Mouse (Mus musculus) spleen, adult 2 months (tissue): ENCODE measurements around the gene Rps13. TPM values are rescaled to one million over a fixed set of nuclear protein-coding genes. Genes with fewer than 3 reads are reported as not detected.

ENCODE experiments used
- DNase-seq, 2 experiments: peaks; one replicate each; pipeline versions ENCODE4 v3.0.0 to v3.0.0-alpha.2; 2012 to 2021; ENCODE audit warnings: low spot score in 2 of 2, low read depth in 1 of 2
- H3K27ac ChIP-seq: fragments of 200-500 bp; 2 replicates; pipeline ENCODE4 v1.5.1; 2012; ENCODE audit warnings: low read length, inconsistent platforms; ENCODE audit not compliant: insufficient read depth
- H3K27me3 ChIP-seq: fragments of 200-500 bp; 2 replicates; pipeline ENCODE4 v1.6.1; 2012; ENCODE audit warnings: mild to moderate bottlenecking, moderate library complexity, low read length, inconsistent platforms; ENCODE audit not compliant: control insufficient read depth, insufficient read depth
- H3K36me3 ChIP-seq: fragments of 200-500 bp; 2 replicates; pipeline ENCODE4 v1.6.1; 2012; ENCODE audit warnings: mild to moderate bottlenecking, low read length, inconsistent platforms; ENCODE audit not compliant: control insufficient read depth, insufficient read depth
- H3K4me1 ChIP-seq: fragments of 200-500 bp; 2 replicates; pipeline ENCODE4 v1.6.1; 2011; ENCODE audit warnings: inconsistent platforms; ENCODE audit not compliant: control insufficient read depth, insufficient read depth, insufficient read length
- H3K4me3 ChIP-seq: fragments of 200-500 bp; 2 replicates; pipeline ENCODE4 v1.5.1; 2011; ENCODE audit warnings: mild to moderate bottlenecking, inconsistent platforms; ENCODE audit not compliant: insufficient read depth, insufficient read length; ENCODE audit errors: extremely low read depth
- CTCF ChIP-seq: fragments of 200-500 bp; IDR thresholded peaks from 2 replicates; pipeline ENCODE4 v1.5.1; 2011; ENCODE audit warnings: mild to moderate bottlenecking, inconsistent platforms; ENCODE audit not compliant: insufficient read depth, insufficient read length, insufficient replicate concordance; ENCODE audit errors: extremely low read depth
- POLR2A ChIP-seq: fragments of 200-500 bp; IDR thresholded peaks from 2 replicates; pipeline ENCODE4 v1.6.1; 2011; ENCODE audit warnings: low read depth, low read length, inconsistent platforms
- WGBS: fragments of 180-500 bp; shearing (Covaris S2); methylation state at CpG from one replicate; pipeline ENCODE4 v1.1.7; 2018; 5-methylcytosine and 5-hydroxymethylcytosine counted together
- polyA plus RNA-seq: library from polyadenylated mRNA; depleted of rRNA; stranded (reverse); fragments of >200 nt; gene quantifications from 2 replicates; pipeline ENCODE4 v1.2.3, GENCODE M21; 2012

Rps13 gene
- polyA plus RNA-seq, 1 experiment = 160 TPM

DNA sequence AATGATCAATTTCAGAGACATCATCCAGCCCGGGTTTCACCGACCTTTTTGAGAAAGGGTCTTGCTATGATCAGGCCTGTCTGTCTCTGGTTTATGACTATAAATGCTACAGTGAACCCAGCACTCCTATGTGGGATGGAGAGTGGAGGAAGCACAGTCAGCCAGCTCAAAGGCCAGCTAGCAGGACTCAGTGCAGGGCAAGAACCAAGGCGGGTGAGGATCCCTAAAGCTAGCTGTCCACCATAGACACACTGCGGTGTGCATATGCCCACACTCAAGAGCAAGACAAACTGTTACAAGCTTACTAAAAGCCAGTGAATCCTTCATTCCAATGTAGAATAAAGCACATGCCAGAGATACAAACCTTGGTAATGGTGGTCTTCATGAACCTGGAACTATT, 4.1 kb downstream of the Rps13 start:
- Histone ChIP-seq H3K27ac (no peak overlapping the region), H3K36me3 (peaks cover 21% of the 10 kb centered on the region), H3K4me3 (no peak overlapping the region), H3K4me1 (peaks cover 2% of the 10 kb centered on the region; the same call in 1 of the 2 replicates), H3K27me3 (no peaks in the 10 kb centered on the region)
- no peak for DNase-seq
- TF ChIP-seq POLR2A (no peak), CTCF (no peak)
- 90% methylated on average over 4 of the region's 4 CpGs for WGBS

DNA sequence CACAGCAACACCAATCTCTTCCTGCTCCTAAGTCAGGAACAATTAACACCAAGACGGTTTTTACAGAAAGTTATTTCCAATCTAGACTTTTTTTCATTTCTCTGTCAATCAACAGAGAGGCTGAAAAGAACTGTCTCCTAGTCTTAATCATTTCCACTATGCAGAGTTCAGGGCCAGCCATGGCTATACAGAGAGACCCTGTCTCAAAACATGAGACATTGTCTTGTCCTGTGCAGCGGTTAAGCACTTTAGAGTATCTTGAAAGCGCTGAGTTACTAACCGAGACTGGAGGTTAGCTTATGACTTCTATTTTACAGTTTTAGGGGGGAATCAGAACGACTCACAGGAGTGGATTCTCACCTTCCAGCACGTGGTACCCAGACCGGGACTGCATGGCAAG, 5.2 kb downstream of the Rps13 start:
- no peak overlapping the region for H3K27ac ChIP-seq

DNA sequence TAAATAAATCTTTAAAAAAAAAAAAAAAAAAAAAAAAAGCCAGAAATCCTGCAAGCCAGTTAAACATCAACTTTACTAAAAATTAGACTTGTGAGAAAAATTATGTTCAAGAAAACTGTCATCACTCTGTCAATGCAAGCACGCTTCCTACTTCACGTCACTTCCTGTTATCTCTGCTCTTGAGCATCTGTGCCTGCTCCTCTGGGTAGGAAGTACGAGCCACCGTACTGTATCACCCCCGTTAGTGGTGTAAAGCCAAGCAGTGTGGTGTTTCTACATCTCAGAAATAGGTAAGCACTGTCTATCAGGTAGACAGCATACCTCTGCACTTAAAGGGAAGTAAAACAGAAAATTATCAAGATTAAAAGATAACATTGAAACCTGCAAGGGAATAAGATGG, 6.1 kb downstream of the Rps13 start:
- Histone ChIP-seq H3K27me3 (no peaks in the 10 kb centered on the region), H3K27ac (peak overlapping the region; percentile 2; the same call in 1 of the 2 replicates), H3K4me3 (no peak overlapping the region), H3K36me3 (peaks cover 21% of the 10 kb centered on the region), H3K4me1 (peaks cover 2% of the 10 kb centered on the region; the same call in 1 of the 2 replicates)
- 14% methylated on average over 5 of the region's 5 CpGs for WGBS
- DNase-seq = peak; percentile 25 to 69
- no peak for TF ChIP-seq CTCF
- TF ChIP-seq POLR2A = 0 out of 2 replicates have a peak, but pooled peaks have one; percentile 31

More for the DNA sequence above, 5.2 kb downstream of the Rps13 start:
- Histone ChIP-seq H3K27me3 (no peaks in the 10 kb centered on the region), H3K4me1 (peaks cover 2% of the 10 kb centered on the region; the same call in 1 of the 2 replicates), H3K36me3 (peaks cover 21% of the 10 kb centered on the region), H3K4me3 (no peak overlapping the region)
- TF ChIP-seq POLR2A = no peak
- TF ChIP-seq CTCF = no peak
- WGBS = 79% methylated on average over 7 of the region's 7 CpGs
- no peak for DNase-seq

DNA sequence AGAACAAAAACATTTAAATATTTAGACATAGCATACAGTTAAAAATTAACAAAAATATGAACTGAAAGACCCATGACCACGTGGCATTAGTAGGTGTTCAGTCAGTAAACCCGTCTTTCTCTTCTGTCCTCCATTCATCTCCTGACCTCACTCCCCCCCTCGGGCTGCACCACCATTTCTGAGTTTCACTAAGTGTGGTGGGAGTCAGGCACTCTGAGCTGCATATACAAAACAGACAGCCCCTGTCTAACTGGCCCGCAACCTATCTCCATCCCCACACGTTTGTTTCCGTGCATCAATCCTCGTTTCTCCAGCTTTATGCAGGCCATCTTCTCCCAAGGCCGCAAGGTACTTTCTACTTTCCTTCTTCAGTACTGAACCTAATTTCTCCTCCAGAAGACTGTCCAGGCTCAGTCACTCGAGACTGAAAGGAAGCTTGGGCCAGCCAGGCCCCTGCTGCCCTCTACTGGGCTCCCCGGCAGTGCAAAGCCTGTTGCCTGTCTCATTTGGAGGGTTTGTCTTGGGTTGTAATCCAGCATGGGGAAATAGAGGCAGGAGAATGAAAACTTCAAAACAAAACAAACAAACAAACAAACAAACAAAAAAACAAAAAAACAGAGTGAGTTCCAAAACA, 10.5 kb downstream of the Rps13 start:
- Histone ChIP-seq H3K4me3 (no peak overlapping the region), H3K36me3 (no peaks in the 10 kb centered on the region), H3K4me1 (no peaks in the 10 kb centered on the region), H3K27me3 (no peaks in the 10 kb centered on the region), H3K27ac (no peak overlapping the region)
- TF ChIP-seq POLR2A = no peak
- TF ChIP-seq CTCF = peak; percentile 86
- WGBS = 39% methylated on average over 10 of the region's 10 CpGs
- DNase-seq = peak in 1 of 2 experiments; percentile 60

DNA sequence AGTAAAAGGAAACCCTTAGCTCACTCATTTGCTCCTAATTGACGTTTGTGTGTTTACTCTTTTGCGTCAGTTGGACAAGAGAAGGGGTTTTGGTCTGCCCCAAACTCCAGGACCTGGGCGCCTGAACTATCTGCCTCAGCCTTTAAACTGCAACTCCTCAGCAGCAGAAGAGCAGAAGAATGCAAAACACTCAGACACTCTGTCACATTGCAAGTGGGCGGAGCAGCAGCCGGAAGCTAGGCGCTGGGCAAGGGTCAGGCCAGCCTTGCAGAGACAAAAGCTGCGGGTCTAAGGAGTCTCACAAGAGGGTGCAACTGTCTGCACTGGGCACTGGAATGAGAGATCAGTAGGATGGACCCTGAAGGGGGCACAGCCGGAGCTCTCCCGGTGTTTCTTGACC, 24.5 kb downstream of the Rps13 start:
- peaks cover 10% of the 10 kb centered on the region for H3K4me1 ChIP-seq
- peak in 1 of 2 experiments; percentile 30 for DNase-seq
- H3K27me3 ChIP-seq = peaks cover 19% of the 10 kb centered on the region
- 33% methylated on average over 9 of the region's 9 CpGs for WGBS
- H3K27ac ChIP-seq = no peak overlapping the region
- peak overlapping the region; percentile 22; the same call in 1 of the 2 replicates for H3K4me3 ChIP-seq
- H3K36me3 ChIP-seq = no peaks in the 10 kb centered on the region
- TF ChIP-seq CTCF (no peak), POLR2A (no peak)

DNA sequence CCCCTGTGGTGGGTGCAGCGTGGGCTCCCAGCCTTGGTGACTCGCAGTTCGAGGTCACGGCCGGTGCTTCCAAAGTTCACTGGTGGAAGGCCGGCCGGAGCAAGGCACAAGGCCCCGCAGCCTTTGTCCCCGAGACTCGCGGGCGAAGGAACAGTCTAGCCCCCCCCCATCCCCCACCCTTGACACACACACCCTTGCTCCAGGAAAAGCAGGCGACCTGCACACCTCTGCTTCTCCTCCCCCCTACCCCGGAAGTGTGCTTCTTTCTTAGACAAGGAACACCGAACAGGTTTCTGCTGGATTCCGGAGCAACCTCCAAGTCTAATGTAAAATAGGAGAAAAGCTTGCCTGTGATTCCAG, 25.4 kb downstream of the Rps13 start:
- Histone ChIP-seq H3K4me1 (peaks cover 10% of the 10 kb centered on the region), H3K4me3 (peak overlapping the region; percentile 88), H3K36me3 (no peaks in the 10 kb centered on the region), H3K27ac (no peak overlapping the region), H3K27me3 (peaks cover 19% of the 10 kb centered on the region)
- TF ChIP-seq POLR2A = no peak
- no peak for TF ChIP-seq CTCF
- no peak for DNase-seq
- 7% methylated on average over 16 of the region's 16 CpGs for WGBS

DNA sequence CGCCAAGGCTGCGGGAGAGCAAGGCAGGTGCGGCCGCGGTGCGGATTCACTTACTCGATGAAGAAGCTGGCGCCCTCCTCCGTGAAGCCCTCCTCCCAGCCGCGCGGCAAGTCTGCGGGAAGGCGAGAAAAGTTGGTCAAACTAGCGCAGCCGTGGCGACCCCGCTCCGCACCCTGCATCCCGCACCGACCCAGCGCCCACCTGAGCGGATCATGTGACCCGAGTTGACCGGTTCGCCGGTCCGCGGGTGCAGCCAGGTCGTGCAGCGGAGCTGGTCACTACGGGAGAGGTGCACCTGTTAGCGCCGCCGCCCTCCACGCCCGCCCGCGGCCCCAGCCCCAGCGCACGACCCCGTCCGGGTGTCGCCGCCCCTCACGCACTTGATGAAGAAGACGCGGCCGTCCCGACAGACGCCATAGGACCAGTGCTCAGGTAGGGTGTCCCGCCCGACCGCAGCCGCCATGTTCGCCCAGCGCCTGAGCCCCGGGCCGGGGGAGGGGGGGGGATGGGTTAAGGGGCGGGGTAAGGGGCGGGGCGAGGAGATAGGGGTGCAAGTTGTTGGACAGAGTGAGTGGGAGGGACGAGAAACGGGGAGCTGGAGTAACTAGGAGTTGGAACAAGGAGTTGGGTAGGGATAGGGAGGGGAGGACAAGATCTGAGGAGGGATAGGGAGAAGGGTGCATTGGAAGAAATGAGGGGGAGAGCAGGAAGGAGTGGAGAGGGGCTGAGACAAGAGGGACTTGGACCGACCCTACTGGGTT, 25.9 kb downstream of the Rps13 start, which contains the start of gene Plekha7:
Plekha7 (minus strand) TSS at position 506 of the 761 bp plus-strand sequence.
- DNase-seq = peak in 1 of 2 experiments; percentile 26
- peaks cover 10% of the 10 kb centered on the region for H3K4me1 ChIP-seq
- H3K4me3 ChIP-seq = peak within 1 kb of the TSS; percentile 88
- H3K27me3 ChIP-seq = peaks cover 19% of the 10 kb centered on the region
- H3K27ac ChIP-seq = no peak within 1 kb of the TSS
- H3K36me3 ChIP-seq = no peaks in the 10 kb centered on the region
- TF ChIP-seq CTCF = no peak
- no peak for TF ChIP-seq POLR2A
- under 1% methylated on average over 61 of the region's 65 CpGs for WGBS
